Mouse (Mus musculus) intestine, postnatal 0 days (tissue): ENCODE measurements around the gene Inhbe. TPM values are rescaled to one million over a fixed set of nuclear protein-coding genes. Genes with fewer than 3 reads are reported as not detected.

Experiments
- ATAC-seq: fragments of 200-750 bp; cut with Nextera tagmentation; 2 replicates; pipeline ENCODE4 v1.8.0; 2017; ENCODE audit warnings: mild to moderate bottlenecking, moderate TSS enrichment, moderate library complexity
- H3K27ac ChIP-seq: fragments of 300-500 bp; sonication (generic); 2 replicates; pipeline ENCODE4 v1.5.1; 2014; ENCODE audit warnings: mild to moderate bottlenecking, low read depth, low read length, moderate library complexity
- H3K27me3 ChIP-seq: fragments of 300-500 bp; sonication (generic); replicated peaks from 2 replicates; pipeline ENCODE4 v1.6.1; 2014; ENCODE audit warnings: low read length, mixed read lengths; ENCODE audit not compliant: control insufficient read depth, insufficient read depth
- H3K36me3 ChIP-seq: fragments of 300-500 bp; sonication (generic); 2 replicates; pipeline ENCODE4 v1.6.1; 2014; ENCODE audit warnings: mild to moderate bottlenecking, moderate library complexity; ENCODE audit not compliant: control insufficient read depth, insufficient read depth
- H3K4me1 ChIP-seq: fragments of 300-500 bp; sonication (generic); replicated peaks from 2 replicates; pipeline ENCODE4 v1.6.1; 2014; ENCODE audit warnings: antibody characterized with exemption, low read length, mixed read lengths; ENCODE audit not compliant: control insufficient read depth, insufficient read depth
- H3K4me2 ChIP-seq: fragments of 300-500 bp; sonication (generic); replicated peaks from 2 replicates; pipeline ENCODE4 v1.6.1; 2014; ENCODE audit warnings: low read depth, mild to moderate bottlenecking, moderate library complexity
- H3K4me3 ChIP-seq: fragments of 300-500 bp; sonication (generic); 2 replicates; pipeline ENCODE4 v1.5.1; 2014; ENCODE audit warnings: low read depth, low read length
- H3K9ac ChIP-seq: fragments of 300-500 bp; sonication (generic); 2 replicates; pipeline ENCODE4 v1.6.1; 2014; ENCODE audit warnings: mild to moderate bottlenecking, low read depth, low read length
- H3K9me3 ChIP-seq: fragments of 300-500 bp; sonication (generic); 2 replicates; pipeline ENCODE4 v1.6.1; 2016; ENCODE audit warnings: mixed run types; ENCODE audit not compliant: control insufficient read depth
- CTCF ChIP-seq: sonication (generic); IDR thresholded peaks from 2 replicates; pipeline ENCODE4 v1.5.1; 2016; ENCODE audit warnings: low read depth, mild to moderate bottlenecking, control low read depth, antibody characterized with exemption, moderate library complexity
- WGBS: fragments of 180-500 bp; shearing (Covaris S2); extraction: QIAGEN DNeasy Blood & Tissue Kit; methylation state at CpG from one replicate; pipeline ENCODE4 v1.1.7; 2014; 5-methylcytosine and 5-hydroxymethylcytosine counted together
- polyA plus RNA-seq: library from polyadenylated mRNA; unstranded; fragments of >200 nt; fragmentation: Nextera tagmentation; extraction: Ambion mirVana; gene quantifications from 2 replicates; pipeline ENCODE4 v1.2.1, GENCODE M21; 2015

The Inhbe gene
- polyA plus RNA-seq, 1 experiment from 2014 or later: 0.04 TPM

DNA sequence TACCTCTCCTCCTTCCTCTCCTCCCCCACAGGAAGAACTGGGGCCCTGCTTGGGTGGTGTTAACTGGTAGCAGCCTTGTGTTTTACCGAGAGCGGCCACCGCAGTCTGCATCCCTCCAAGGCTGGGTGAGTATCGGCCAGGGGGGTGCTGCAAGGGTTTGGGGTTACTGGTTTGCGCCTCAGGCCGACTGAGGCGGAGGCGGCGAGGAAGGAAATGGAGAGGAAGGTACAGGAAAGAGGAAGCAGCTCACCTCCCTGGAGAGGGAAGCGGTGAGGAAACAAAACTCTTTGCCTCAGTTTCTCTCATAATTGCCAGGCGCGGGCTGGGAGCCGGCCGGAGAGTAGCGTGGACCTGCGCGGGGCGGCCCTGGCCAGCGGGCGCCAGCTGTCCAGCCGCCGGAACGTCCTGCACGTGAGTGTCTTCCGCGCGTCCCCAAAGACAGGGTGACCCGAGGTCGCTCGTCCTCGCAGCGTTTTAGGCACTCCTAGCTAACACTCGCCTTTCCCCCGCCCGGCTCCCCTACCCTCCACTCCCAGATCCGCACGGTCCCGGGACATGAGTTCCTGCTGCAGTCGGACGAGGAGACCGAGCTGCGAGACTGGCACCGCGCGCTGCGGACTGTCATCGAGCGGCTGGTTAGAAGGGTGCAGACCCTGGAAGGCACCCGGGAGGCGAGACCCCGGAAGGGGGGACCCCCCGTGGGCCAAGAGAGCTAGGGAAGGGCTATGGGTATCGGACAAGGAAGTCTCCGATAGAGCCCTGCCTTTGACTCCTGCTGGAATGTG is 28.0 kb downstream of the Inhbe start:
- no peak for TF ChIP-seq CTCF
- Histone ChIP-seq H3K27me3 (0 out of 2 replicates have a peak, but pooled peaks cover 3% of the 10 kb centered on the region), H3K36me3 (no peaks in the 10 kb centered on the region; the same call in 1 of the 2 replicates), H3K4me3 (peak overlapping the region; percentile 52), H3K9me3 (no peaks in the 10 kb centered on the region), H3K9ac (peak overlapping the region; percentile 50), H3K27ac (no peak overlapping the region), H3K4me2 (peak overlapping the region; percentile 94), H3K4me1 (0 out of 2 replicates have a peak, but pooled peaks cover 4% of the 10 kb centered on the region)
- 2% methylated on average over 54 of the region's 54 CpGs for WGBS
- peak; percentile 51 for ATAC-seq

DNA sequence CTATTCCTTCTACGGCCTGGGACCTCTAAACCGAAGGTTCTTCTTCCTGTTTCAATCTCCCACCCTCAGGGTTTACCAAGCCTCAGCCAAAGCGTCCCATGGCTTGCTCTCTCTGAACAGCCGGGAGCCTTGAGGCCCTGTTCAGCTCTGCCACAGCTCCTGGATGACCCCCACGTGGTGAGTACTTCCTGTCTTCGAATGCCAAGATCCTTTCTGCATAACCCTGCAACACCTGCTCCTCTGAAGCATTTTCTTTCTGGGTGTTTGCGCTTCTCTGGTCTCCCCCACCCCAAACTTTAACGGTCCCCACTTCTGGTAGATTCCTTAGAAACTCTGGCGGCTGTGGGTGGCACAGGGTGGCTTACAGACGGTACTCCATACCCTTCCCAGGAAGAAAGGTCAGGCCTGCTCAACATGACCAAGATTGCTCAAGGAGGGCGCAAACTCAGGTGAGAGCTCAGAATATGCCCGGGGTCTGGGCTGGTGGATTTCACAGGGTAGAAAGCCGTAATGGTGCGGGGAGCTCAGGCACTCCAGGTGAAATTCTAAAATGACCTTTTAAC is 28.7 kb downstream of the Inhbe start:
- WGBS: 43% methylated on average over 14 of the region's 14 CpGs
- H3K27ac ChIP-seq: no peak overlapping the region
- H3K4me2 ChIP-seq: peak overlapping the region; percentile 94
- TF ChIP-seq CTCF: no peak
- H3K4me1 ChIP-seq: 0 out of 2 replicates have a peak, but pooled peaks cover 4% of the 10 kb centered on the region
- H3K4me3 ChIP-seq: peak overlapping the region; percentile 52
- 0 out of 2 replicates have a peak, but pooled peaks have one; percentile 1 for ATAC-seq
- H3K9ac ChIP-seq: no peak overlapping the region
- H3K9me3 ChIP-seq: no peaks in the 10 kb centered on the region
- 0 out of 2 replicates have a peak, but pooled peaks cover 3% of the 10 kb centered on the region for H3K27me3 ChIP-seq
- no peaks in the 10 kb centered on the region; the same call in 1 of the 2 replicates for H3K36me3 ChIP-seq

DNA sequence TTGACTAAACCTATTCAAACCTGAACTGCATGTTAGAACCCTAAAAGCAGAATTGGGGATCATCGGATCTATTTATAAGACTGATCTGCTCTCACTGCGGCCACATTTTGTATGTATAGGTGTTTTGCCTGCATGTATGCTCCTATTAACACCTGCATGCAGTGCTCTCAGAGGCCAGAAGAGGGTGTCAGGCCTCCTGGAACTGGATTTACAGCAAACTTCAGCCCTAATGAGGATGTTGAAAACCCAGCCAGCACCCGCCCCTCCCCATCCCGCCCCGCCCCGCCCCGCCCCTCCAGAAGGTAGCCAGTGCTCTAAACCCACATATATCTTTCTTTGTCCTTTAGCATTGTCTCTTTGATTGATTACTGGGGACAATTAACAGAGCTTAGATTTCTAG is 29.7 kb downstream of the Inhbe start:
- Histone ChIP-seq H3K4me1 (0 out of 2 replicates have a peak, but pooled peaks cover 4% of the 10 kb centered on the region), H3K27ac (no peak overlapping the region), H3K9me3 (no peaks in the 10 kb centered on the region), H3K4me3 (no peak overlapping the region), H3K36me3 (no peaks in the 10 kb centered on the region), H3K4me2 (no peak overlapping the region), H3K27me3 (0 out of 2 replicates have a peak, but pooled peaks cover 3% of the 10 kb centered on the region), H3K9ac (no peak overlapping the region)
- peak; percentile 49 for ATAC-seq
- 10% methylated on average over 7 of the region's 7 CpGs for WGBS
- peak; percentile 72 for TF ChIP-seq CTCF

DNA sequence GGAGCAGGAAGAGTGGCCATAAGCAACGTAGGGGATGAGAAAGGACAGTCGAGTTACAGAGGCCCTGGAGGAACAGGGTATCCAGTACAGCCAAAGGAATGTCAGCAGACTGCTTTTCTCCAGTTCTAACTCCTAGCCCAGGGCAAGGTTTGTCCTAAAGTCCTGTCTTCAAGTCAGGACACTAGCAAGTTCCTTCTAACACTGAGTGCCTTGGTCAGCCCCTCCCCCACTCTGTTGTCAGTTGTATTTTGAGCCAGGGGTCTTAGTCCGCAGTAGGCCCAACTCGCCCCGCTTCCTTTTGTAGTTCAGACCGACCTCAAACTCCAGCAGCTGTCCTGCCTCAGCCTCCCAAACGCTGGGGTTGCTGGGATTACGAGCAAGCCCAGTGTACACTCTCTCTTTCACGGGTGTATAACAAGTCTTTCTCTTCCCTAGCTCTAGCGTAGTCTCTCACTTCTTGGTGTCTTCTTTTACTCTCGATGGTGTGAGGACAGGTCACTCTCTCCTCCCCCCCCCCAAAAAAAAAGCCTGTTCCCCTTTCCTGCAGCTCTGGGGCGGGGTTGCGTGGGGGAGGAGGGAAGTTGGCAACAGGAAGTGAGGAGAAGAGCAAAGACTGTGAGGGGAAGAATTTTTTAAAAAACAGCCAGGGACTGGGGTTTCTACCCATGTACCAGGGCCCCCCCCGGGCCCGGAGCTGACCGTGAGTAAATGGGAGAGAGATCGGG is 30.9 kb downstream of the Inhbe start:
- no peak overlapping the region for H3K9ac ChIP-seq
- WGBS: 74% methylated on average over 17 of the region's 17 CpGs
- TF ChIP-seq CTCF: no peak
- H3K27me3 ChIP-seq: 0 out of 2 replicates have a peak, but pooled peaks cover 3% of the 10 kb centered on the region
- 0 out of 2 replicates have a peak, but pooled peaks cover 4% of the 10 kb centered on the region for H3K4me1 ChIP-seq
- H3K36me3 ChIP-seq: no peaks in the 10 kb centered on the region
- no peak for ATAC-seq
- H3K9me3 ChIP-seq: no peaks in the 10 kb centered on the region
- no peak overlapping the region for H3K4me2 ChIP-seq
- no peak overlapping the region for H3K27ac ChIP-seq
- H3K4me3 ChIP-seq: no peak overlapping the region

DNA sequence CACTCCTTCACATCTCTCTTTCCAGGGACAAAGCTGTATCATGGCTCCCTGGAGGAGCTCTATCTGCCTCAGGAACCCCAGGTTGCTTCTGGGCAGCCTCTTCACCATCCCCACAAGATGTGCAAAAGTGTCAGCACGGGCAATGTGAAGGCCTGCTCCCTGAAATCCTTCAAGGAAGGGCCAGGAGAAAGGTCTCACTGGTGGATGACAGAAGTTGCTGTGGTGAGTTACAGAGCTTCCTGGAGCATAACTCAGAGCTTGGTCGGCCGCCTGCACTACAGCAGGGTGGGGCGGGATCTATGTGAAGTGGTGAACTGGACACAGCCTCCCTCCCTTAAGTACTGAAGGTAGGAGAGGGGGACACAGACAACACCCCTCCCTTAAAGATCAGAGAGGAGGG is 31.5 kb downstream of the Inhbe start:
- no peak overlapping the region for H3K9ac ChIP-seq
- H3K27ac ChIP-seq: no peak overlapping the region
- H3K9me3 ChIP-seq: no peaks in the 10 kb centered on the region
- H3K27me3 ChIP-seq: 0 out of 2 replicates have a peak, but pooled peaks cover 3% of the 10 kb centered on the region
- no peak overlapping the region for H3K4me2 ChIP-seq
- no peak overlapping the region for H3K4me3 ChIP-seq
- H3K36me3 ChIP-seq: no peaks in the 10 kb centered on the region
- TF ChIP-seq CTCF: no peak
- ATAC-seq: no peak
- H3K4me1 ChIP-seq: 0 out of 2 replicates have a peak, but pooled peaks cover 4% of the 10 kb centered on the region
- WGBS: 50% methylated on average over 4 of the region's 4 CpGs

DNA sequence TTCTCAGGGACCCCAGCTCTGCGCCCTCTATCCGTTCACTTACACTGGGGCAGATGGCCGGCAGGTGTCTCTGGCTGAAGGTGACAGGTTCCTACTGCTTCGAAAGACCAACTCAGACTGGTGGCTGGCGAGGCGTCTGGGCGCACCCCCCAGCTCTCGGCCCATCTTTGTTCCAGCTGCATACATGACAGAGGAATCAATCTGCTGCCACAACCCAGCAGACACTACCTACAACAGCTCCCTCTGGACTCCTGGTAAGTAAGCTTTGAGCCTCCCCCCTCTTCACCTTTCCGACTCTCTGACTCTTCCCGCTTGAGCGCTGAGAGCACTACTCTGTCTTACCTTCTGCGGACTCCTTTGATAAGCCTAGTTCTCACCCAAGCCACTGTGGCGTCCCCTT is 32.0 kb downstream of the Inhbe start:
- no peak overlapping the region for H3K9ac ChIP-seq
- ATAC-seq: no peak
- WGBS: 58% methylated on average over 13 of the region's 13 CpGs
- H3K4me3 ChIP-seq: no peak overlapping the region
- no peak for TF ChIP-seq CTCF
- H3K4me1 ChIP-seq: 0 out of 2 replicates have a peak, but pooled peaks cover 4% of the 10 kb centered on the region
- H3K9me3 ChIP-seq: no peaks in the 10 kb centered on the region
- H3K4me2 ChIP-seq: no peak overlapping the region
- H3K27ac ChIP-seq: no peak overlapping the region
- H3K36me3 ChIP-seq: no peaks in the 10 kb centered on the region
- H3K27me3 ChIP-seq: no peaks in the 10 kb centered on the region
